Comparison of ENCODE assay signal across 27 mouse cellular contexts in the genomic region with DNA sequence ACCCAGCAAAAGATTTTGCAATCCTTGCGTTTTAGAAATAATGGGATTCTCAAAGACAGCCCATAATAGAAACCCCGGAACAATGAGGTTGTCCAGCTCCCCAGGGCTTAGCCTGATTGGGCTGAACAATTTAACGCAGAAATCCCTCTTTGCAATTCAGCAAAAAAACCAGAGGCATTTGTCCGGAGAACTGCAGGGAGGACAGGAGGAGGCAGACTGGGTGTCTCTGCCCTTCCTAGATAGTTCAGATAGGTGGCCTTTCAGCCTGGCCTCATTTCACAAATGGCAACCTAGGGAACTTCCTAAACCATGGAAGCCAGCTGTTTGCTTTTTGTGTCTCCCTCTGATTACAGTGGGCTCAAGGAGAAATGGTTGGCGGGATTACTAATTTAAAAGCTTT.
DNase-seq lines count a peak whose midpoint lies in the region; ATAC-seq and TF ChIP-seq lines count a peak whose summit lies in the region.
"Had no signal": no experiment of that assay in that cellular context is flagged by ENCODE, and none has a peak within 500 bp of the region (broad histone marks: within the 10 kb centered on the region; RNA-seq: fewer than 3 reads in every experiment).

No protein-coding gene starts in this region.

- H3K4me1 ChIP-seq in forebrain, embryonic 14.5 days (ENCODE audit: control insufficient read depth, insufficient read depth, low read length): no peaks in the 10 kb centered on the region
- H3K4me1 ChIP-seq in forebrain, embryonic 16.5 days (replicated peaks; ENCODE audit: control insufficient read depth, insufficient read depth, low read length): no peaks in the 10 kb centered on the region
- no peaks in the 10 kb centered on the region for H3K4me1 ChIP-seq in hindbrain, postnatal 0 days (ENCODE audit: insufficient read depth, low read length)
- H3K4me1 ChIP-seq in hindbrain, embryonic 14.5 days (replicated peaks; ENCODE audit: control insufficient read depth, insufficient read depth, low read length): no peaks in the 10 kb centered on the region
- H3K4me1 ChIP-seq in midbrain, embryonic 16.5 days (ENCODE audit: control insufficient read depth, insufficient read depth, low read length): no peaks in the 10 kb centered on the region
- no peaks in the 10 kb centered on the region for H3K4me1 ChIP-seq in kidney, adult 2 months (ENCODE audit: control insufficient read depth, insufficient read depth, low read length)
- H3K4me1 ChIP-seq: embryonic facial prominence, embryonic 13.5 days; heart, embryonic 10.5 days; heart, embryonic 15.5 days; limb, embryonic 13.5 days; stomach, embryonic 15.5 days had no signal

- no peaks in the 10 kb centered on the region for H3K36me3 ChIP-seq in forebrain, embryonic 14.5 days (ENCODE audit: control insufficient read depth, insufficient read depth, low read length)
- H3K36me3 ChIP-seq in forebrain, embryonic 16.5 days (ENCODE audit: control insufficient read depth, insufficient read depth): no peaks in the 10 kb centered on the region
- no peaks in the 10 kb centered on the region for H3K36me3 ChIP-seq in hindbrain, postnatal 0 days (ENCODE audit: insufficient read depth, low read length)
- no peaks in the 10 kb centered on the region for H3K36me3 ChIP-seq in hindbrain, embryonic 14.5 days (replicated peaks; ENCODE audit: control insufficient read depth, insufficient read depth)
- no peaks in the 10 kb centered on the region for H3K36me3 ChIP-seq in midbrain, embryonic 16.5 days (ENCODE audit: control insufficient read depth, insufficient read depth, low read length)
- H3K36me3 ChIP-seq in kidney, adult 2 months (ENCODE audit: control insufficient read depth, insufficient read depth, low read length): no peaks in the 10 kb centered on the region
- H3K36me3 ChIP-seq: embryonic facial prominence, embryonic 13.5 days; heart, embryonic 10.5 days; heart, embryonic 15.5 days; limb, embryonic 13.5 days; stomach, embryonic 15.5 days had no signal

- no peak for ATAC-seq in forebrain, embryonic 14.5 days
- no peak for ATAC-seq in forebrain, embryonic 16.5 days
- ATAC-seq in hindbrain, postnatal 0 days: no peak
- no peak for ATAC-seq in hindbrain, embryonic 14.5 days (ENCODE audit: low FRiP score)
- 0 out of 2 replicates have a peak, but pooled peaks have one; percentile 28 for ATAC-seq in midbrain, embryonic 16.5 days
- ATAC-seq: inflammation-experienced regulatory T-cells, adult 6 months; Patski had no signal

- 4% methylated on average over 5 of the region's 5 CpGs for WGBS in forebrain, embryonic 14.5 days
- 6% methylated on average over 5 of the region's 5 CpGs for WGBS in forebrain, embryonic 16.5 days
- WGBS in hindbrain, postnatal 0 days: 29% methylated on average over 5 of the region's 5 CpGs
- 26% methylated on average over 5 of the region's 5 CpGs for WGBS in hindbrain, embryonic 14.5 days
- WGBS in midbrain, embryonic 16.5 days: 4% methylated on average over 5 of the region's 5 CpGs
- WGBS in kidney, adult 2 months: 67% methylated on average over 5 of the region's 5 CpGs

- no peaks in the 10 kb centered on the region for H3K9me3 ChIP-seq in forebrain, embryonic 14.5 days (replicated peaks; ENCODE audit: control insufficient read depth, low read length)
- no peaks in the 10 kb centered on the region for H3K9me3 ChIP-seq in forebrain, embryonic 16.5 days (ENCODE audit: control insufficient read depth, low read length)
- no peaks in the 10 kb centered on the region for H3K9me3 ChIP-seq in hindbrain, postnatal 0 days (ENCODE audit: low read length)
- no peaks in the 10 kb centered on the region for H3K9me3 ChIP-seq in hindbrain, embryonic 14.5 days (ENCODE audit: control insufficient read depth, low read length)
- H3K9me3 ChIP-seq in midbrain, embryonic 16.5 days (replicated peaks; ENCODE audit: control insufficient read depth, low read length, poor library complexity, severe bottlenecking): no peaks in the 10 kb centered on the region
- H3K9me3 ChIP-seq: embryonic facial prominence, embryonic 13.5 days; heart, embryonic 10.5 days; heart, embryonic 15.5 days; limb, embryonic 13.5 days; stomach, embryonic 15.5 days had no signal

- H3K4me3 ChIP-seq in forebrain, embryonic 14.5 days (ENCODE audit: low read depth, low read length): no peak overlapping the region
- no peak overlapping the region for H3K4me3 ChIP-seq in forebrain, embryonic 16.5 days (replicated peaks; ENCODE audit: low read length)
- H3K4me3 ChIP-seq in hindbrain, postnatal 0 days (ENCODE audit: low read length): no peak overlapping the region
- no peak overlapping the region for H3K4me3 ChIP-seq in hindbrain, embryonic 14.5 days (replicated peaks; ENCODE audit: low read length)
- H3K4me3 ChIP-seq in midbrain, embryonic 16.5 days (ENCODE audit: low read depth, low read length): no peak overlapping the region
- H3K4me3 ChIP-seq in kidney, adult 2 months (ENCODE audit: insufficient read depth, low read depth, low read length): no peak overlapping the region
- H3K4me3 ChIP-seq: embryonic facial prominence, embryonic 13.5 days; heart, embryonic 10.5 days; heart, embryonic 15.5 days; layer of hippocampus, adult 2 months; limb, embryonic 13.5 days; stomach, embryonic 15.5 days had no signal

- no peak for TF ChIP-seq CTCF in hindbrain, postnatal 0 days (IDR thresholded peaks at IDR 0.05; ENCODE audit: low read depth)
- TF ChIP-seq CTCF in brain, embryonic 14.5 days (IDR thresholded peaks at IDR 0.05; ENCODE audit: borderline replicate concordance, extremely low read depth, insufficient read depth, insufficient read length): no peak
- no peak for TF ChIP-seq CTCF in kidney, adult 2 months (conservative IDR thresholded peaks at IDR 0.05; ENCODE audit: insufficient read depth, insufficient read length, low read depth, low read length)

- no peak overlapping the region for H3K4me2 ChIP-seq in forebrain, embryonic 14.5 days (ENCODE audit: low read length)
- H3K4me2 ChIP-seq in forebrain, embryonic 16.5 days (ENCODE audit: low read length): no peak overlapping the region
- no peak overlapping the region for H3K4me2 ChIP-seq in hindbrain, postnatal 0 days (ENCODE audit: low read depth, low read length)
- no peak overlapping the region for H3K4me2 ChIP-seq in hindbrain, embryonic 14.5 days (replicated peaks)
- H3K4me2 ChIP-seq in midbrain, embryonic 16.5 days (ENCODE audit: low read length): peak overlapping the region; percentile 20; the same call in 1 of the 2 replicates
- H3K4me2 ChIP-seq: embryonic facial prominence, embryonic 13.5 days; heart, embryonic 15.5 days; limb, embryonic 13.5 days; liver, embryonic 11.5 days; stomach, embryonic 15.5 days had no signal

- TF ChIP-seq POLR2A in brain, embryonic 14.5 days (IDR thresholded peaks at IDR 0.05; ENCODE audit: borderline replicate concordance, extremely low read depth, insufficient read depth, insufficient read length, poor library complexity, severe bottlenecking): no peak
- no peak for TF ChIP-seq POLR2A in kidney, adult 2 months (IDR thresholded peaks at IDR 0.05; ENCODE audit: low read depth, low read length)

- no peak overlapping the region for H3K9ac ChIP-seq in forebrain, embryonic 14.5 days (ENCODE audit: low read length)
- no peak overlapping the region for H3K9ac ChIP-seq in forebrain, embryonic 16.5 days (replicated peaks; ENCODE audit: low read depth, low read length)
- no peak overlapping the region for H3K9ac ChIP-seq in hindbrain, postnatal 0 days (replicated peaks; ENCODE audit: low read length)
- H3K9ac ChIP-seq in hindbrain, embryonic 14.5 days: no peak overlapping the region
- no peak overlapping the region for H3K9ac ChIP-seq in midbrain, embryonic 16.5 days (ENCODE audit: low read depth, low read length)
- H3K9ac ChIP-seq: embryonic facial prominence, embryonic 13.5 days; heart, embryonic 15.5 days; limb, embryonic 13.5 days; stomach, embryonic 15.5 days had no signal

- H3K27me3 ChIP-seq in forebrain, embryonic 14.5 days (replicated peaks; ENCODE audit: control insufficient read depth, insufficient read depth, low read length): no peaks in the 10 kb centered on the region
- no peaks in the 10 kb centered on the region for H3K27me3 ChIP-seq in forebrain, embryonic 16.5 days (replicated peaks; ENCODE audit: control insufficient read depth, insufficient read depth, low read length)
- H3K27me3 ChIP-seq in hindbrain, postnatal 0 days (ENCODE audit: insufficient read depth, low read length): no peaks in the 10 kb centered on the region
- no peaks in the 10 kb centered on the region for H3K27me3 ChIP-seq in hindbrain, embryonic 14.5 days (ENCODE audit: control insufficient read depth, insufficient read depth, low read length)
- H3K27me3 ChIP-seq in midbrain, embryonic 16.5 days (ENCODE audit: control insufficient read depth, insufficient read depth, low read depth, low read length): no peaks in the 10 kb centered on the region
- H3K27me3 ChIP-seq in kidney, adult 2 months (replicated peaks; ENCODE audit: control insufficient read depth, insufficient read depth, low read length): no peaks in the 10 kb centered on the region; the same call in 1 of the 2 replicates
- H3K27me3 ChIP-seq: embryonic facial prominence, embryonic 13.5 days; heart, embryonic 15.5 days; limb, embryonic 13.5 days; Patski; stomach, embryonic 15.5 days had no signal

- no peak overlapping the region for H3K27ac ChIP-seq in forebrain, embryonic 14.5 days (ENCODE audit: low read depth, low read length)
- H3K27ac ChIP-seq in forebrain, embryonic 16.5 days (ENCODE audit: low read length): no peak overlapping the region
- peak overlapping the region; percentile 22; the same call in 1 of the 2 replicates for H3K27ac ChIP-seq in hindbrain, postnatal 0 days
- no peak overlapping the region for H3K27ac ChIP-seq in hindbrain, embryonic 14.5 days
- no peak overlapping the region for H3K27ac ChIP-seq in midbrain, embryonic 16.5 days (ENCODE audit: low read length)
- H3K27ac ChIP-seq in kidney, adult 2 months (ENCODE audit: insufficient read depth, low read depth, low read length): no peak overlapping the region
- H3K27ac ChIP-seq: embryonic facial prominence, embryonic 13.5 days; heart, embryonic 10.5 days; heart, embryonic 15.5 days; layer of hippocampus, adult 2 months; limb, embryonic 13.5 days; stomach, embryonic 15.5 days had no signal

- peak; percentile 11 for DNase-seq in forebrain, embryonic 14.5 days (ENCODE audit: low spot score)
- peak; percentile 32 for DNase-seq in hindbrain, postnatal 0 days (ENCODE audit: low spot score)
- DNase-seq in hindbrain, embryonic 14.5 days (ENCODE audit: low spot score): no peak
- peak; percentile 52 for DNase-seq in brain, embryonic 14.5 days (ENCODE audit: low read depth)
- no peak for DNase-seq in layer of hippocampus, adult 8-10 months (ENCODE audit: low spot score in 2 of 2)
- DNase-seq in kidney, adult 2 months: no peak
- DNase-seq: adrenal gland, postnatal 36 days; cerebellum, adult 9-10 months; cerebellum, postnatal 36 days; gastrocnemius, postnatal 14 days; heart, postnatal 36 days; kidney, adult 11 months; kidney, postnatal 36 days; lung, postnatal 36 days; right cerebral cortex, postnatal 25 days; thymus, postnatal 14 days had no signal

Comparison
In these comparisons a context has a peak if more than half of its experiments do, and no peak if none do; other contexts are left out.
1. DNase-seq: peak in forebrain, embryonic 14.5 days (single experiment), hindbrain, postnatal 0 days (single experiment) and brain, embryonic 14.5 days (single experiment); none in hindbrain, embryonic 14.5 days (single experiment), layer of hippocampus, adult 8-10 months (0 of 2) and kidney, adult 2 months (single experiment).